Mouse (Mus musculus): ENCODE measurements around the gene Grik4. TPM values are rescaled to one million over a fixed set of nuclear protein-coding genes. Genes with fewer than 3 reads are reported as not detected.

Grik4 gene
- not detected for total RNA-seq (2023)

GRCm38 (mm10) chr9:42943781-42944535 is at the start of gene Grik4:
Grik4 (minus strand) TSS chr9:42944493.

GRCm38 (mm10) chr9:42507709-42508108 is 436.6 kb downstream of the Grik4 start, which contains the start of gene Tbcel:
Tbcel (minus strand) TSS chr9:42507809.

Other genes starting within 250 kb of the Grik4 start
- gene Arhgef12, start 162.7 kb upstream of the Grik4 start, total RNA-seq (2023): 9.6 TPM
- gene Tmem136, start 172.1 kb upstream of the Grik4 start, total RNA-seq (2023): 1.1 TPM

Measured in CD4-positive naive resting alpha-beta T cell, adult 76 days (primary cell).